Mouse (Mus musculus): ENCODE results near the gene Tnfaip6. TPM values are rescaled to one million over a fixed set of nuclear protein-coding genes. Genes with fewer than 3 reads are reported as not detected.

The Tnfaip6 gene
- polyA plus RNA-seq, 1 experiment from 2014 or later = 0.20 TPM

GRCm38 (mm10) chr2:52084571-52084970 lies 46.8 kb downstream of the Tnfaip6 start:
- no peak for ATAC-seq (ENCODE audit: low read depth)
- Histone ChIP-seq H3K9me3 (replicated peaks; ENCODE audit: control insufficient read depth, low read length) (no peaks in the 10 kb centered on the region), H3K4me2 (ENCODE audit: low read depth, low read length) (no peak overlapping the region), H3K4me3 (ENCODE audit: low read depth, low read length) (no peak overlapping the region), H3K36me3 (ENCODE audit: control insufficient read depth, insufficient read depth) (peaks cover 24% of the 10 kb centered on the region), H3K9ac (ENCODE audit: low read depth, low read length) (no peak overlapping the region), H3K4me1 (ENCODE audit: control insufficient read depth, low read depth, low read length) (no peaks in the 10 kb centered on the region), H3K27me3 (ENCODE audit: control insufficient read depth, insufficient read depth, low read depth, low read length) (no peaks in the 10 kb centered on the region), H3K27ac (ENCODE audit: low read length) (no peak overlapping the region)
- WGBS (ENCODE audit: insufficient replicate concordance) = 82% methylated on average over 2 of the region's 2 CpGs

Other genes starting within 250 kb of the Tnfaip6 start
- gene Rbm43, start 102.8 kb upstream of the Tnfaip6 start, polyA plus RNA-seq (2015; fragmentation: Nextera tagmentation; extraction: Ambion mirVana) = 17.8 and 20.8 TPM in 2 replicates
- 9.4 and 10.3 TPM in 2 replicates for gene Nmi, start 64.5 kb upstream of the Tnfaip6 start, polyA plus RNA-seq (2015; fragmentation: Nextera tagmentation; extraction: Ambion mirVana)
- gene Rif1, start 34.8 kb downstream of the Tnfaip6 start, polyA plus RNA-seq (2015; fragmentation: Nextera tagmentation; extraction: Ambion mirVana) = 6.8 and 8.0 TPM in 2 replicates

All from liver, embryonic 16.5 days (tissue).